Mouse (Mus musculus) CH12.LX (cell line): Measurements from ENCODE around the gene Alad. TPM values are rescaled to one million over a fixed set of nuclear protein-coding genes. Genes with fewer than 3 reads are reported as not detected.
A peak's percentile ranks its signal among the peaks of the same experiment; 100 is the strongest.

Experiments
- DNase-seq: peaks from one replicate; pipeline ENCODE4 v3.0.0-alpha.2; 2013; ENCODE audit errors: extremely low read depth
- H3K27ac ChIP-seq: 2 replicates; pipeline ENCODE4 v1.5.1; 2012; ENCODE audit warnings: low read depth, mild to moderate bottlenecking, control low read depth, moderate library complexity; ENCODE audit not compliant: insufficient read depth
- H3K27me3 ChIP-seq: replicated peaks from 2 replicates; pipeline ENCODE3; 2012; ENCODE audit warnings: inconsistent platforms
- H3K36me3 ChIP-seq, 2 experiments: replicated peaks in 1 of 2; 2 replicates each; pipeline versions ENCODE3 to v1.6.1; 2012; ENCODE audit warnings: inconsistent platforms in 1 of 2, low read length in 1 of 2, mild to moderate bottlenecking in 1 of 2, mixed read lengths in 1 of 2, moderate library complexity in 1 of 2; ENCODE audit not compliant: control insufficient read depth in 1 of 2, insufficient read depth in 1 of 2
- H3K4me1 ChIP-seq, 2 experiments: 2 replicates each; pipeline ENCODE4 v1.6.1; 2012; ENCODE audit warnings: inconsistent platforms in 1 of 2, moderate library complexity in 1 of 2; ENCODE audit not compliant: insufficient read depth in 2 of 2, control insufficient read depth in 1 of 2
- H3K4me2 ChIP-seq: 2 replicates; pipeline ENCODE4 v1.6.1; 2012; ENCODE audit warnings: low read depth, mild to moderate bottlenecking, control low read depth; ENCODE audit not compliant: poor library complexity, insufficient read depth, severe bottlenecking
- H3K4me3 ChIP-seq, 3 experiments: fragments of 150-350 bp in 1 of 3; sonication (generic) in 1 of 3; replicated peaks in 1 of 3; 2 replicates each; pipeline versions ENCODE3 to v1.5.1; 2011 to 2012; ENCODE audit warnings: low read depth in 2 of 3, low read length in 2 of 3, mild to moderate bottlenecking in 2 of 3, moderate library complexity in 2 of 3, control low read depth in 1 of 3, improper control_type of control experiment in 1 of 3, inconsistent platforms in 1 of 3, mixed read lengths in 1 of 3; ENCODE audit not compliant: poor library complexity in 1 of 3
- H3K79me2 ChIP-seq: replicated peaks from 2 replicates; pipeline ENCODE4 v1.6.1; 2012; ENCODE audit warnings: mild to moderate bottlenecking, moderate library complexity; ENCODE audit not compliant: control insufficient read depth, poor library complexity, insufficient read depth, severe bottlenecking; ENCODE audit errors: extremely low read depth
- H3K9ac ChIP-seq: 2 replicates; pipeline ENCODE4 v1.6.1; 2012; ENCODE audit warnings: low read depth, mild to moderate bottlenecking, control low read depth, moderate library complexity; ENCODE audit not compliant: insufficient read depth
- H3K9me3 ChIP-seq: replicated peaks from 2 replicates; pipeline ENCODE3; 2012; ENCODE audit warnings: low read length, inconsistent platforms, mixed read lengths
- BHLHE40 ChIP-seq: IDR thresholded peaks from 2 replicates; pipeline ENCODE4 v1.6.1; 2011; ENCODE audit warnings: mild to moderate bottlenecking, low read depth, low read length, improper control_type of control experiment
- CHD1 ChIP-seq: IDR thresholded peaks from 2 replicates; pipeline ENCODE4 v1.6.1; 2012; ENCODE audit warnings: low read depth, low read length, improper control_type of control experiment, inconsistent platforms
- CHD2 ChIP-seq: IDR thresholded peaks from 2 replicates; pipeline ENCODE4 v1.6.1; 2011; ENCODE audit warnings: low read length, improper control_type of control experiment
- EP300 ChIP-seq: IDR thresholded peaks from 2 replicates; pipeline ENCODE4 v1.6.1; 2011; ENCODE audit warnings: low read length, improper control_type of control experiment
- ETS1 ChIP-seq: conservative IDR thresholded peaks from 2 replicates; pipeline ENCODE4 v1.6.1; 2012; ENCODE audit warnings: low read depth, mild to moderate bottlenecking, inconsistent platforms, low read length, improper control_type of control experiment, moderate library complexity
- GABPA ChIP-seq: IDR thresholded peaks from 2 replicates; pipeline ENCODE4 v1.6.1; 2012; ENCODE audit warnings: low read depth, low read length, improper control_type of control experiment, inconsistent platforms; ENCODE audit not compliant: insufficient replicate concordance
- IRF4 ChIP-seq: IDR thresholded peaks from 2 replicates; pipeline ENCODE4 v1.6.1; 2014; ENCODE audit warnings: low read depth, mild to moderate bottlenecking, inconsistent platforms, low read length, improper control_type of control experiment
- KAT2A ChIP-seq: IDR thresholded peaks from 2 replicates; pipeline ENCODE4 v1.6.1; 2012; ENCODE audit warnings: low read length, improper control_type of control experiment, inconsistent platforms; ENCODE audit not compliant: insufficient replicate concordance
- MAFK ChIP-seq: IDR thresholded peaks from 2 replicates; pipeline ENCODE4 v1.6.1; 2011; ENCODE audit warnings: low read length, improper control_type of control experiment; ENCODE audit not compliant: insufficient replicate concordance
- MEF2A ChIP-seq: IDR thresholded peaks from 2 replicates; pipeline ENCODE4 v1.6.1; 2014; ENCODE audit warnings: low read depth, mild to moderate bottlenecking, inconsistent platforms, low read length, improper control_type of control experiment, borderline replicate concordance
- MXI1 ChIP-seq: IDR thresholded peaks from 2 replicates; pipeline ENCODE4 v1.6.1; 2011; ENCODE audit warnings: mild to moderate bottlenecking, low read depth, low read length, improper control_type of control experiment
- MYC ChIP-seq: IDR thresholded peaks from 2 replicates; pipeline ENCODE4 v1.6.1; 2011; ENCODE audit warnings: low read depth, mild to moderate bottlenecking, improper control_type of control experiment, low read length
- NELFE ChIP-seq: IDR thresholded peaks from 2 replicates; pipeline ENCODE4 v1.6.1; 2011; ENCODE audit warnings: low read depth, low read length, improper control_type of control experiment
- PAX5 ChIP-seq: IDR thresholded peaks from 2 replicates; pipeline ENCODE4 v1.6.1; 2012; ENCODE audit warnings: low read length, inconsistent platforms, mixed read lengths
- POLR2A ChIP-seq: IDR thresholded peaks from 2 replicates; pipeline ENCODE4 v1.6.1; 2011; ENCODE audit warnings: low read depth, mild to moderate bottlenecking, improper control_type of control experiment, low read length
- POLR2AphosphoS2 ChIP-seq: IDR thresholded peaks from 2 replicates; pipeline ENCODE4 v1.6.1; 2011; ENCODE audit warnings: low read depth, low read length, improper control_type of control experiment
- RAD21 ChIP-seq: IDR thresholded peaks from 2 replicates; pipeline ENCODE4 v1.6.1; 2011; ENCODE audit warnings: low read depth, mild to moderate bottlenecking, low read length, improper control_type of control experiment, moderate library complexity
- SMC3 ChIP-seq: IDR thresholded peaks from 2 replicates; pipeline ENCODE4 v1.6.1; 2011; ENCODE audit warnings: low read depth, low read length, improper control_type of control experiment
- TBP ChIP-seq: conservative IDR thresholded peaks from 2 replicates; pipeline ENCODE4 v1.6.1; 2011; ENCODE audit warnings: low read depth, low read length, improper control_type of control experiment
- TCF12 ChIP-seq: IDR thresholded peaks from 2 replicates; pipeline ENCODE4 v1.6.1; 2014; ENCODE audit warnings: low read depth, mild to moderate bottlenecking, inconsistent platforms, low read length, improper control_type of control experiment
- UBTF ChIP-seq: IDR thresholded peaks from 2 replicates; pipeline ENCODE4 v1.6.1; 2012; ENCODE audit warnings: low read depth, mild to moderate bottlenecking, inconsistent platforms, low read length, improper control_type of control experiment, moderate library complexity
- ZC3H11A ChIP-seq: IDR thresholded peaks from 2 replicates; pipeline ENCODE4 v1.6.1; 2012; ENCODE audit warnings: low read depth, mild to moderate bottlenecking, inconsistent platforms, low read length, improper control_type of control experiment
- ZKSCAN1 ChIP-seq: IDR thresholded peaks from 2 replicates; pipeline ENCODE4 v1.6.1; 2012; ENCODE audit warnings: low read depth, inconsistent platforms, low read length, improper control_type of control experiment, borderline replicate concordance
- ZNF384 ChIP-seq: IDR thresholded peaks from 2 replicates; pipeline ENCODE4 v1.6.1; 2012; ENCODE audit warnings: low read depth, low read length, improper control_type of control experiment, inconsistent platforms
- dilution Hi-C: fragments of 300-500 bp; cut with MboI; formaldehyde crosslinking; loops from 2 replicates; pipeline ENCODE4 v1.14.3; 2020; ENCODE audit warnings: low sequenced_read_pairs; ENCODE audit not compliant: extremely low pct_unique_long_range_greater_than_20kb, extremely low pct_ligation_motif_present
- in situ Hi-C: fragments of 300-500 bp; cut with MboI; formaldehyde crosslinking; loops from 3 replicates; pipeline ENCODE4 v1.14.3; 2019; ENCODE audit warnings: low sequenced_read_pairs, low pct_ligation_motif_present, low pct_unique_long_range_greater_than_20kb, mixed read lengths
- polyA plus RNA-seq: library from polyadenylated mRNA; unstranded; fragments of >175 nt; gene quantifications from 2 replicates; pipeline ENCODE4 v1.2.1, GENCODE M21; 2012; ENCODE audit warnings: low read depth; ENCODE audit not compliant: insufficient read length
- total RNA-seq, 2 experiments: library from RNA; depleted of rRNA; stranded (reverse); fragments of 300-350 nt in 1 of 2; fragments of >200 nt in 1 of 2; gene quantifications; 2 replicates each; pipeline ENCODE4 v1.2.3; 2012 to 2014

Gene Alad
- total and polyA plus RNA-seq, 3 experiments = 35.1 to 79.0 (median 78.2) TPM

GRCm38 (mm10) chr4:62517538-62518415 is 1.9 kb downstream of the Alad start:
- Histone ChIP-seq H3K4me3 (peak overlapping the region in 2 of 3 experiments; percentile 61 to 83), H3K9ac (peak overlapping the region; percentile 89), H3K79me2 (no peaks in the 10 kb centered on the region; the same call in 1 of the 2 replicates), H3K4me1 (peaks cover 9 to 42% of the 10 kb centered on the region in 2 experiments), H3K36me3 (peaks cover 13 to 39% of the 10 kb centered on the region in 2 experiments), H3K4me2 (peak overlapping the region; percentile 92), H3K9me3 (no peaks in the 10 kb centered on the region), H3K27me3 (no peaks in the 10 kb centered on the region), H3K27ac (no peak overlapping the region)
- dilution Hi-C loops = no loop called here
- DNase-seq = no peak
- TF ChIP-seq MEF2A (no peak), MAFK (no peak), UBTF (no peak), GABPA (no peak), BHLHE40 (no peak), TBP (no peak), POLR2AphosphoS2 (no peak), ZNF384 (0 out of 2 replicates have a peak, but pooled peaks have one; percentile 8), ZC3H11A (no peak), ZKSCAN1 (no peak), MXI1 (peak; percentile 45; the same call in 1 of the 2 replicates), NELFE (no peak), ETS1 (no peak), RAD21 (no peak)
- in situ Hi-C loops = loop anchor here (10.0 kb wide), 1 partner anchor 173 kb away; no protein-coding TSS in a partner anchor

- Histone ChIP-seq H3K36me3 (peaks cover 20 to 41% of the 10 kb centered on the region in 2 experiments), H3K79me2 (no peaks in the 10 kb centered on the region; the same call in 1 of the 2 replicates), H3K9me3 (no peaks in the 10 kb centered on the region), H3K27me3 (no peaks in the 10 kb centered on the region), H3K4me1 (peaks cover 9 to 42% of the 10 kb centered on the region in 2 experiments), H3K4me3 (no peak overlapping the region), H3K27ac (no peak overlapping the region), H3K4me2 (0 out of 2 replicates have a peak overlapping the region, but pooled peaks have one; percentile 92), H3K9ac (no peak overlapping the region)
- DNase-seq = no peak
- dilution Hi-C loops = no loop called here
- TF ChIP-seq CHD2 (no peak), MEF2A (no peak), PAX5 (no peak), CHD1 (no peak), ZNF384 (no peak), ZC3H11A (no peak), MXI1 (no peak), POLR2A (no peak), SMC3 (no peak), MAFK (no peak), TCF12 (no peak), MYC (no peak), EP300 (no peak), IRF4 (no peak), KAT2A (no peak)
- TF ChIP-seq, all 38 proteins: peak for 0
- in situ Hi-C loops = loop anchor here (10.0 kb wide), 1 partner anchor 172 kb away; no protein-coding TSS in a partner anchor
Observed at GRCm38 (mm10) chr4:62517046-62517445, 2.7 kb downstream of the Alad start.
